Mouse (Mus musculus) erythroblast, embryonic 14.5 days (primary cell): ENCODE data around the gene Fgfr3.

Experiments
- GATA1 ChIP-seq: IDR thresholded peaks from 2 replicates; pipeline ENCODE4 v1.6.1; 2012; ENCODE audit warnings: low read length, inconsistent platforms, mixed read lengths
- TAL1 ChIP-seq: IDR thresholded peaks from 3 replicates; pipeline ENCODE4 v1.6.1; 2012; ENCODE audit warnings: low read length, inconsistent platforms, mixed read lengths

DNA sequence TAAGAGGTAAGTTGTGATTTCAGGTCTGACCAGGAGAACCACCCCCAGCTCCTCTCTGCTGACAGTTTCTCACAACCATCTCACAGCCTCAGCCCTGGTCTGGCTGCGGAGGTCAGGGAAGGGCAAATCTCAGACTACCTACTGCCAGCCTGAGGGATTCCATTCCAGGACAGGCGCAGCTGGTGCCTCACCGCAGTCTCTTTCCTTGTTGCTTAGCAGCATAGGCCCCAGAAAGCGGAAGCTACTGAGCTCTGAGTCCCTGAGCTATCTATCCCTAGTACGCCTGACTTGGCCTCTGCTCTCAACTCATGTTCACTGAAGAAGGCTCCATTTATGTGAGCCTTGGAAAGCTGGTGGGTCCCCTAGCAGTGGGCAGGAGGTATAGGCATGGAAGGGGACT lies 3.0 kb upstream of the Fgfr3 start:
- no peak for TF ChIP-seq GATA1
- TF ChIP-seq TAL1: no peak
